Mouse (Mus musculus) erythroblast, adult 5-6 weeks (primary cell): Measurements from ENCODE around the gene Slc47a2. TPM values are rescaled to one million over a fixed set of nuclear protein-coding genes. Genes with fewer than 3 reads are reported as not detected.

Experiments used
- ATAC-seq: replicated peaks from 2 replicates; pipeline ENCODE4 v1.8.0; 2016; ENCODE audit warnings: moderate number of reproducible peaks, mild to moderate bottlenecking, moderate TSS enrichment, inconsistent platforms; ENCODE audit not compliant: poor library complexity, low FRiP score, severe bottlenecking
- total RNA-seq, 2 experiments: library from RNA; stranded (forward) in 1 of 2; stranded (reverse) in 1 of 2; fragments of 150-400 nt in 1 of 2; fragments of 200-764, 138-1000 nt in 1 of 2; gene quantifications; 2 replicates each; pipeline versions ENCODE4 v1.2.3 to v1.2.4; 2015 to 2017; ENCODE audit warnings: low replicate concordance in 2 of 2

The Slc47a2 gene
- total RNA-seq (2015; ENCODE audit: low replicate concordance) = not detected in 2 replicates
- total RNA-seq (2017; ENCODE audit: low replicate concordance) = not detected in 2 replicates

DNA sequence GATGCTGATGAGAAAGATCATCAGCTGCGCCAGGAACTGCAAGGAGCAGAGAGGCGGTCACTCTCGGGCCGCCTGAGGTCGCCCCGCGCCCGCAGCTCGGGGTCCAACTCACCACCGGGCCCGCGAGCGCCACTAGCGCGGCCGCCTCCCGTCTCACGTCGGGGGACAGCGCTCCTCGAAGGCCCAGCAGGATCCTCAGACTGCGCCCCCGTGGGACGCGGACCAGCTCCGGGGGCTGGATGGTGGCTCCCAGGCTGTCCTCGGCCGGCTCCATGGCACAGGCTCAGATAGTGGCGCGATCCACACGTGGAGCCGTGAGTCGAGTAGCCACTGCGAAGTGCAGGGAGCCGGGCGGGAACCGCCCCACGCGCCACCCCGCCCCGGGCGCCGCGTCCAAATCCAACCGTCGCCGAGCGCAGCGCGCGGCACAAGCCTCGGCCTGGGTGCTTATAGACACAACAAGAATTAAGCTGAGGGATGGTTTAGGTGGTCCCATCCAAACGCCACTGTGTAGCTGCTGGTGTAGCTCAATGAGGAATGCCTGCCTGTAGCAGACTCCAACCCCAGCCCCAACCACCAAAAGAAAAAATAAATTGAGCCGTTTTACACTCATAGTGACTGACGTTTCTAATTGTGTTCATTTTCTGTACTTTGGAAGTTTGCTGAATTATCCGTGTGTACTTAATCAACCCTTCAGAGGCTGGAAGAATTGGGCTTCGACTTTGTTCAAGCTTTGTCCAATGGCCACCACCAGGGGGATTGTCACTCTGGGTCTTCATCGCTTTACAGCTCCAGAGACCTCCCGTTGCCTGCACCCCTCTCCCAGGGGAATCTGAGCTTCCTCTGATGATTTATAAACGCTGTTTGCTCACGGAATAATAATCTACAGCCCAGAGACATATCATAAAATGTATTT lies at the start of gene Slc47a2:
Gene Slc47a2, minus strand, starts transcription at position 356 of the 916 bp plus-strand sequence.
- no peak for ATAC-seq

DNA sequence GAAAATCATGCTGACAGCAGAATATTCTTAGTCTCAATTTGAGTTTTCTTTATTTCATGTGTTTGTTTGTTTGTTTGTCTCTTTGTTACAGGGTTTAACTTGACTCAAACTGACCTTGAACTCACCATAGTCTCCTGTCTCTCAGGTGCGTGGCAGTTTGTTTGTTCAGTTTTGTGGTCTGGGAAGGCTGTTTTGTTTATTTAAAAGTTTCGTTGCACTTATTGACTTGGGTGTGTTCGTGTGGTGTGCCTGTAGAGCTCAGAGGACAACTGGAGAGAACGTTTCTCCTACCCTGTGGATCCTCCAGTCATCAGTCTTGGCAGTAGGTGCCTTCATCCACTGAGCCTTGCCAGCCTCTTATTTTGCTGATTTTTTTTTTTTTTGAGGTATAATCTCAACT lies 46.3 kb upstream of the Slc47a2 start:
- no peak for ATAC-seq

DNA sequence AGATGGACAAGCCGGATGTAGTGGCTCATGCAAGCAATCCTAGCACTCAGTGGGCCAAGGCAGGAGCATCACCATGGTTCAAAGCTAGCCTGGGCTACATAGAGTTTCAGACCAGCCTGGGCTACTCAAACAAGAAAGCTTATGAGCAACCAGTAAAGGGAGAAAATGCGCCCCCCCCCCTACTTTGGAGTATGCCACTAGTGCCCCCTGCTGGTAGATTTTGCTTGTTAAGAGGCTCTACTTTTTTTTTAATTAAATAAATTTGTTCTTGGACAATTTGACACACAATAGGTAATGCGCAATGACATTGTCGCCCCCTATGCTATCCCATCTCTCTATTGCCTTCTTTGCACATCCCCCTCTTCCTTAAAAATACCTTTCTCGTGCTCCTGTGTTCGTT lies 45.4 kb upstream of the Slc47a2 start:
- ATAC-seq = no peak

DNA sequence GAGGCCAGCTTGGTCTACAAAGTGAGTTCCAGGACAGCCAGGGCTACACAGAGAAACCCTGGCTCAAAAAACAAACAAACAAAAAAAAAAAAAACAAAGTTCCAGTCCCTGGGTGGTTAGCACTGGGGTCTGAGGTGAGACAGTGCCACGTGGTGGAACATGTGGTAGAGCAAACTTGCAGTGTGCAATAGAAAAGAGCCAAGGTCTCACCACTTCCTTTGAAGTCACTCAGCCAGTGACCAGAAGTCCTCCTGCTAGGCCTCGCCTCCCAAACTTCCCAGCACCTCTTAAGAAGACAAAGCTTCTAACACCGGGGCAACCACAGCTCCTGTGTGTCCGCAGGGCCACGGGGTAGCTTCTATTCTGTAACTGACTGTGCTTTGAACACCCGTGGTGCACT lies 44.6 kb upstream of the Slc47a2 start:
- ATAC-seq = no peak

DNA sequence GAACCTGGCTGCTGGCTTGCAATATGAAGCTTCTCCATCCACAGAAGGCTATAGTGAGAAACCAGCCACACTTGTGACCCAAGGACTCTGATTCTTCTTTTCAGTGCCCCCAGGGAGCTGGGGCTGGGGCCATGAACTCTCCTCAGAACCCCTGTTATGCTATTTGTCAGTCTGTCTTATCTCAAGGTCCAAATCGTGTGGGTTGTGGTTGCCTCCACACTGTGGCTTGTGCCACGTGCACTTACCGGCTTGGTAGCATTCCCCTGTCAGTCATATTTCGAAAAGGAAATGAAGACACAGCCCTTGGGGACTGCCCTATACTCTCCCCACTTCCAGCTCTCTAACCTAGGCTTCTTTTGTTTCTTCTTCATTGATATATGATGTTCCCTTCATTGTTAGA lies 43.1 kb upstream of the Slc47a2 start:
- no peak for ATAC-seq

DNA sequence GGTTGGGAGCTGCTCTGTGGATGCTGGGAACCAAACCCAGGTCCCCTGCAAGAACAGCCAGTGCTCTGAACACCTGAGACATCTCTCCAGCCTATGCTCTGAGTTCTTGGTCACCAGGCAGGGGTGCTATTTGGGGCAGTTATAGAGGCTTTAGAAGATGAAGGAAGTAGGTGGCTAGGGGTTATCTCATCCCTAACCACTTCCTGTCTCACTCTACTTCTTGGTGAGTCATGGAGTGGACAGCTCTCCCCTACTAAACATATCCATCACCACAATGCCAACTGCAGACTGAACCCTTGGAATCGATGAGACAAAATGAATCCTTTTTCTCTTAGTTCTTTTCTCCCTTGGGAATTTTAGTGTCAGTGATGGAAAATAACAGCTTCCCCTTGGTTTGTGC lies 38.6 kb upstream of the Slc47a2 start:
- no peak for ATAC-seq

DNA sequence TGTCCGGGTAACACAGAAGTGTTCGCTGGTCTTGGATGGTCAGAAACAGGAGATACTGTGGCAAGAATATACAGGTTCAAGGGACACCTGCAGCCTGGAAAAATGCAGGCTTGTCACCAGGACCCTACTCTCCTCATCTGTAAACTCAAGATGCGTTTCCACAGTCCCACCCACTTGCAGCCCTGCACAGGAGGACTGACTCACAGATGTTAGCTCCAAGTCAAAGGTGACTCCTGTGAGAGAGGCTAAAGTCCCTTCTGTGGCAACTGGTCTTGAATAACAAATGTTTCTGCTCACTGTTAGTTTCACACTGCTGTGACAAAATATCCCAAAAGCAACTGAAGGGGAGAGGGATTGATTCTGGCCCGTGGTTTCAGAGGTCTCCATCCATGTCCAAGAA lies 36.0 kb upstream of the Slc47a2 start:
- no peak for ATAC-seq

DNA sequence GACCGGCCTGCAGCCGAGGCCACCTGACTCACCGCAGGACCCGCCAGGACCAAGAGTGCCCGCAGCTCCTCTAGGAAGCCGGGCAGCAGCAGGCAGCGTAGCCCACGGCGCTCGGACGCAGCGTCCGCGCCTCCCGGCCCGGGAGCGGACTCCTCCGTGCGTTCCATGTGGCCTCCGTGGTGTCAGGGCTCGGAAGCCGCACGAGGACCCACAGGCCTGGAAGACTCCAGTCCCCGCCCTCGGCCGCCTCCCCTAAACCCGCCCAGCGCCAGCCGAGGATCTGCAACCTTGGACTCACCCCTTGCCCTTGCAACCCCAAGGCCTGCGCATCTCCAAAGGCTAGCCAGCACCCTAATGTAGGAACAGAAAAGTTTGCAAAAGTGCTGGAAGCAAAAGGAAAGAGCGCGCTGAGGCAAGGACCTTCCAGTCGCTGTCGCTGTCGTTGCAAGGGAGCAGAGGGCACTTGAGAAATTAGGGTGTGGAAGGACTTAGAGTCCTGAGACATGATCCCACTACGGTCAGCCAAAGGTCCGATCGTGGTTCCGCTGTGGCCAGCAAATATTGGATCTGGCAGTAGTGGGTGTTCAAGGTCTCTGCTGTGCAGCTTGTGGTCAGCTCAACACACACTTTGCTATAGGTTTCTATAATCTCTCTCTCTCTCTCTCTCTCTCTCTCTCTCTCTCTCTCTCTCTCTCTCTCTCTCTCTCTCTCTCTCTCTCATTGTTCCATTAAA lies 35.4 kb upstream of the Slc47a2 start, which contains the start of gene Slc47a1:
Gene Slc47a1, minus strand, starts transcription at position 465 of the 733 bp plus-strand sequence.
- no peak for ATAC-seq

DNA sequence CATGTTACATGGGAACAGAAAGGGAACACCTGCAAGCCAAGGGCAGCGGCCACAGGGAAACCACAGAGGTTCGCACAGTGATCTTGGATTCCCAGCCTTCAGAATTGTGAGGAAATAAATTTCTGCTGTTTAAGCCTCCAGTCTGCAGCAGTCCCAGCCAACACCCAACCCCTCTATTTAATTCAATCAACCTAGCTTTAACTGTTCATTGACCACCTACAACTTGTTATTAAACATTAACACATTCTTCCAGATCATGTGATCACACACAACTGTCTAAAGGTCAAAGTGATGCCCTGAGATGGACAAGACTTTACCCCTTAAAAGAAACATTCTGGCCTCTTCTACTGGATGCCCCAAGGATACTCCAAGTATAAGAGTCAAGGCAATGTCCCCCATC lies 26.0 kb upstream of the Slc47a2 start:
- no peak for ATAC-seq

DNA sequence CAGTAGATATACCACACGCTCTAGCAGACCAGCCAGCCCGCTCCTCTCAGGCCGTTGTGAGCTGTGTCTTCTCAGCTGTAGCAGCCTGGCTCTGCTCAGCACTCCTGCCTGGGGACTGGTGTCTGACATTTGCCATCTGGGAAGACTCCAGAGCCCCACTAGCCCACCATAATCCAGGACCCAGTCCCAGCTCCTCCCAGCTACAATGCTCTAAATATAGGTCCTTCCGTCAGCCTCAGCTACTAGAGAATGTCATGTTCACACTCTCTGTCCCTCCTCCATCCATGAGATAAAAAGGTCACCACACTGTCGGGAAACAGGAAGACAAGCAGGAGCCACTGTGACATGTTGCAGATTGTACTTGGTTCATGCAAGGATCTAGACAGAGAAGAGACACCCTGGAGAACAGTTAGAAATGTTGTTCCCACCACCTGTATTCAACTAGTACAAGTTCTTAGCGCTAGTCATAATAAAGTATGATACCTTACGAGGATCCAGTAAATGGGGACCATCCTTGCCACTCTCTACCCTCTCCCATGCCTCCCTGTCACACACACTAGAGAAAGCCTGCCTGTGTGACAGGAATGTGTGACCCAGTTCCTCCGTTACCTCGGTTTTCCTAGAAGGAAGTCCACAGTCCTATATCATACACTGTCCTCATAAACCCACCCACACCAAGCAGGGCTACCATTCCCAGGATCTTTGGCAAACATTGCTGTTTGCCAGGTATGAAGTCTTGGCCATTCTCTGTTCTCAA lies 24.0 kb upstream of the Slc47a2 start:
- no peak for ATAC-seq

DNA sequence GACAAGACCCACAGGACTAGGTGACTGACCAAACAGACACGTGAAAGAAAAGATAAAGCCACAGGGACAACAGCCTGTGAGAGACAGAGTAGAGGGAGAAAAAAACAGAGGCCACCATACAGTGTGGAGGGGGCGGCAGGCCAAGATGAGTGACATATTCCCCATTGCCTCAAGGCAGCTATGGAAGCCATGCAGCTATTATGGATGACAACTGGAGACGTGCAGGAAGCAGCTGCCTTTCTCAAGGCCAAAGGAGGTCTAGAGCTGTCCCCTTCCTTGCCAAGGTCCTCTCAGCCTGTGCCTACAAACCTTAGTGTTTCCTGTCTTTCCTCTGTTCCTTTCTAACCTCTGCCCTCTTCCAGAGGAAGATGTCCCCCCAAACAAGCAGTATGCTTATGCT lies 23.3 kb upstream of the Slc47a2 start:
- no peak for ATAC-seq

DNA sequence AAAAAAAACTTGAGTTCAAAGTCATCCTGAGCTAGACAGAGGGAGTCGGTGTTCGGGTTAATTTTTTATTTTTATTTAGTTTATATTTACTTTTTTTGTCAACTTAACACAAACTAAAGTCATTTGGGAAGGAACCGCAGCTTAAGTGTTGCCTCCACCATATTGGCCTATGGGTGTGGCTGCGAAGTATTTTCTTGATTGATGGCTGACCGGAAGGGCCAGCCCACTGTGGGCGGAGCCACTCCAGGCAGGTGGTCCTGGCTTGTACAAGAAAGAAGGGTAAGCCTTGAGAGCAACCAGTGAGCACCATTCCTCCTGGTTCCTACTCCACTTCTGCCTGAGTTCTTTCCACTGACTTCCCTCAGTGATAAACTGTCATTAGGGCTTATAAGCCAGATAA lies 21.4 kb upstream of the Slc47a2 start:
- no peak for ATAC-seq

DNA sequence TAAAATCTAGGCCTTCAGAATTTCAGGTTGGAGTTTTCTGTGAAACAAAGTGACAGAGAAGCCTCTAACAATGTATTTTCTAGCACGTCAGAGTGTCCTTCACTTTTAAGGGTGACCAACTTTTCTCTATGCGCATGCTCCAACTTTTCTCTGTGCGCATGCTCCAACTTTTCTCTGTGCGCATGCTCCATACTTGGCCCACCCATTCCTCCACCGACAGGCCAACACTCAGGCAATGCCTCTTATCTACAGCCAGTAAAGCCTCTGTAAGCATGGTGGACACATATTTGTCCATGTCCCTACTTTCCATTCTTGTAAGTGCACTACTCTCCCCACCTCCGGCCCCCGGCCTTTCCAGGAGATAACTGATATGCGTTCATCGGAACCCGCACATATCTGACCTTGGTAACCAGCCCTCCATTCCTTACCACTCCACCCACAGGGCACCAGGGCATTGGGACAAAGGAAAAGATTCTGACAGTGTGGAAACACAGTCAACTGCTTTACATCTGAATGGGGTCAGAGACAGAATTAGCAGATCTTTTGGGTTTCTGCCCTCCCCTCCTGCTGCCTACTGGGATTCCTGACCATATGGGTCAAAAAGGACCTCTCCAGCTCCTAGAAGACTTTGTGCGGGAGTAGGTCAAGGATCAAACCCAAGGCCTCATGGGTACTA lies 19.0 kb upstream of the Slc47a2 start:
- no peak for ATAC-seq

DNA sequence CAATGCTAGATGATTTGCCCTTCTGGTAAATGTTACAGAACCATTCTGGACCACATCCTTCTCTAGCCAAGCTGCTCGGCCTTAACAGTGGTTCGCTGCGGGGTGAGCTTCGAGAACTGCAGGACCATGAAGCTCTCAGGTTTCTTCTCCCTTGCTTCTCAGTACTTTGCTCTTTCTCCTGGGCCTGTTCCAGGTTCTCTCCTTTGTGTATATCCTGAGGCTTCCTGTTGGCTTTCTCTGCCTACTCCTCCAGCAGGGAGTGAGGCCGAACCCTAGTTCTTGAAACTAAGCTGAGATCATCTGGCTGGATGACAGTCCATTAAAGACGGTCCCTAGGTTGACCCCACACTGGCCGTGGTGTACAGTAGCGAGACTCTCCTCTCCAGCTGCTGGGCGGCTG lies 13.9 kb upstream of the Slc47a2 start:
- no peak for ATAC-seq

DNA sequence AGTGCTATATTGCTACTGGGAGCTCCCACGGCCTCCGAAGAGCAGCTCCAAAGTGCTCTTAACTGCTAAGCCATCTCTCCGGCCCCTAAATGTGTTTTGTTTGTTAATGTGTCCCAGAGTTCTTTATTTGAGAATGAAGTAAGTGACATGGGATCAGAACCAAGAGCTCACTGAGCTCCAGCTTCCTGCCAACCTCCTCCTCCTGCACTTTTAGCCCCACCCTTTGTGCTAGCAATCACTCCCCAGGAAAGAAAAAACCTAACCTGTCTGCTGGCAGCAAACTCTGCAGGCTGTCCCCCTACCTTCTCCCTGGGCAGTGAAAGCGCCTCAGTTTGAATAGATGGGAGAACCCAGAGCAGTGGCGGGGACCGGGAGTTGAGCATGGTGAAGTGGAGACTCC lies 13.5 kb upstream of the Slc47a2 start:
- ATAC-seq = no peak

DNA sequence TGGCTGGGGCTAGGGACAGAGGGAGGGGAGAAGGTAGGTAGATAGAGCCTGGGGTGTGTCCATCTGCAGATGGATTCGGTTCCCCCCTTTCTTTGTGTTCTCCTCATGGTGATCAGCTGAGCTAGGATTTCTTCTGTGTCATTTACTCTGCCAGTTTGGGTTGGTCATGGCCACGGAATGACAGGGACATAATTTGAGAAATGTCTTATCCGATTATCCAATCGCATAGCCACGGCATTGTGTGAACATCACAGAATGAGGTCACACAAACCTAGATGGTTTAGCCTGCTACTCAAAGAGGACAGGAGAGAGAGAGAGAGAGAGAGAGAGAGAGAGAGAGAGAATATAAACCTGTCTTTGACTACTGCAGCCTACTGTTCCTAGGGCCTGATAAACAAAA lies 12.7 kb upstream of the Slc47a2 start:
- ATAC-seq = no peak

DNA sequence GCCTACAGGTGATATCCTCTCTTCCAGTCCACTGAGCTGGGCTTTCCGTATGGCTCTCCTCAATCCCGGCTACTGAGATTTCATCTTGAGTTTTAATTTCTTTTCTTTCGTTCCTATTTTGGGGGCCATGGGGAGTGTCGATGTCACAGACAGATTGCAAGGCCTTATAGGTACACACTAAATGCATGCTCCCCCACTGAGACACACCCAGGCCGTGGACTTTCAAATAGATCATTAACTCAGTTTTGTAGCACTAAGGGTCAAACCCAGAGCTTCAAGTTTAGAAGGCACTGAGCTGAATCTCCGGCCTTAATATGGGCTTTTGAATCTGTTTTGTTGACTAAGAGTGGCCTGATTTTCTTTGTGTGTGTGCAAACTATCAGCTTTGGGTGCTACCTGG lies 11.7 kb upstream of the Slc47a2 start:
- ATAC-seq = no peak

DNA sequence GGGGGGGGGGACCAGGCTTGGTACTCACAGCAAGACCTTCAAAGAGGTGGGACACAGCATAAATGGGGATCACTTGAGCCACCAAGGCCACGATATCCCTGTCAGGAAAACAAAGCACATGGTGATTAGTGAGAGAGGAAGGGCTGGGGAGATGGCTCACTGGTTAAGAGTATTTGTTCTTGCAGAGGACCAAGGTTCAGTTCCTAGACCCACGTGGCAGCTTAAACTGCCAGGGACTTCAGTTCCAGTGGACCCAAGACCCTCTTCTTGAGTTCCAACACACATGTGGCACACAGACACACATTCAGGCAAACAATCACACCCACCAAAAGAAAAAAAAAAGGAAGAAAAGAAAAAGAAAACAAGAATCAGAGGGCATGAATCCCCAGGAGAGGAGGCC lies 10.4 kb upstream of the Slc47a2 start:
- no peak for ATAC-seq

DNA sequence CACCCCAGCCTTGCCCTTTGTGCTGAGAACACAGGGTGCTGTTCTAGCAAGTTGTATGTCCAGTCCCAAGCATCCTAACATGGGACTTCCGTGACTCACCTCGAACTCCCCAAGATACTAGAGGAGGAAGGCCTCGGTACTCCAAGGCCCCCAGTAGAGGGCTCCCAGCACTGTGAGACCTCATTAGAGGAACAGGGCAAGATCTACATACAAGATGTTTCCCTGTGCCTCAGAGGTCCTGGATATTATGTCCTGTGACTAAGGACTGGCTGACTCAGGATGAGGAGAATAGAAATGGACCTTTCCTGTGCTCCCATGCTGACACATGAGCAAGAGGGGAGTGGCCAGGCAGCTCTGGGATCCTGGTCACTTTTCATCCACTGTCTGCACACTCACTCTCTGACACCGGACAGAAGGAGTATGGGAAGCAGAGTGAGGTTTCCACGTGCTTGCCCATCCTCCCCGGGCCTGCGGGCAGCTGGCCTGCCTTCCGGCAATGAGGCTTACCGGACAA lies 9.5 kb upstream of the Slc47a2 start:
- ATAC-seq = no peak

DNA sequence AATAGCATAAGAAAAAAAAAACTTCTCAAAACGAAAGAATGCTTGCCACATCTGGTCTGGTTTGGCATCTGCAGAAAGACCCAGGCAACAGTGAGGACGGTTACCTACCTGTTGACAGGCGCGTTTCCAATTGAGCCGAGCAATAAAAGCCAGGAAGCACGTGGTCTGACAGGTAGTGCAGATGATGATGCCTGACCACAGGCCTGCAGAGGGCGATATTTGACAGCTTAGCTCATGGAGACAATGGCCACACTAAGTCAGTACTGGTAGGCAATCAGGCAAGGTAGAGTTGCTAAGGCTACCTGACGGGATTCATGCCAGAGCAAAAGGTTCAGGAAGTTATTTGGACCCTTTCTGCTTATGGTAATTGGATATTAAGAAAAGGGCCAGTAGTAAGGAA lies 6.7 kb upstream of the Slc47a2 start:
- ATAC-seq = no peak
